Mouse (Mus musculus): Measurements from ENCODE around the gene Apopt1.

Apopt1 gene

GRCm38 (mm10) chr12:111769816-111770577 lies 56.9 kb downstream of the Apopt1 start:
- no peak for DNase-seq (ENCODE audit: low read depth)

GRCm38 (mm10) chr12:111770651-111771050 lies 57.6 kb downstream of the Apopt1 start:
- no peak for DNase-seq (ENCODE audit: low read depth)

GRCm38 (mm10) chr12:111774156-111774555 lies 61.1 kb downstream of the Apopt1 start:
- DNase-seq (ENCODE audit: low read depth): no peak

- DNase-seq (ENCODE audit: low read depth): no peak
These were observed 61.8 kb downstream of the Apopt1 start for GRCm38 (mm10) chr12:111774845-111775244.

- DNase-seq (ENCODE audit: low read depth): no peak
These were observed 64.9 kb downstream of the Apopt1 start for GRCm38 (mm10) chr12:111777919-111778318.

GRCm38 (mm10) chr12:111779544-111779943 lies 66.5 kb downstream of the Apopt1 start:
- no peak for DNase-seq (ENCODE audit: low read depth)

GRCm38 (mm10) chr12:111785174-111785573 lies 72.1 kb downstream of the Apopt1 start:
- no peak for DNase-seq (ENCODE audit: low read depth)

- no peak for DNase-seq (ENCODE audit: low read depth)
These were observed 74.0 kb downstream of the Apopt1 start for GRCm38 (mm10) chr12:111787015-111787414.

GRCm38 (mm10) chr12:111790090-111790489 lies 77.0 kb downstream of the Apopt1 start:
- no peak for DNase-seq (ENCODE audit: low read depth)

GRCm38 (mm10) chr12:111790631-111791030 lies 77.6 kb downstream of the Apopt1 start:
- no peak for DNase-seq (ENCODE audit: low read depth)

GRCm38 (mm10) chr12:111791474-111792104 lies 78.5 kb downstream of the Apopt1 start:
- DNase-seq (ENCODE audit: low read depth): no peak

- no peak for DNase-seq (ENCODE audit: low read depth)
These were observed 81.0 kb downstream of the Apopt1 start for GRCm38 (mm10) chr12:111794102-111794501.

GRCm38 (mm10) chr12:111794526-111795179 lies 81.6 kb downstream of the Apopt1 start:
- no peak for DNase-seq (ENCODE audit: low read depth)

GRCm38 (mm10) chr12:111795180-111795895 lies 82.3 kb downstream of the Apopt1 start:
- no peak for DNase-seq (ENCODE audit: low read depth)

- no peak for DNase-seq (ENCODE audit: low read depth)
These were observed 84.2 kb downstream of the Apopt1 start for GRCm38 (mm10) chr12:111797251-111797650.

- DNase-seq (ENCODE audit: low read depth): no peak
These were observed 85.4 kb downstream of the Apopt1 start for GRCm38 (mm10) chr12:111798493-111798892.

GRCm38 (mm10) chr12:111800459-111801183 lies 87.6 kb downstream of the Apopt1 start:
- no peak for DNase-seq (ENCODE audit: low read depth)

- no peak for DNase-seq (ENCODE audit: low read depth)
These were observed 90.5 kb downstream of the Apopt1 start for GRCm38 (mm10) chr12:111803538-111803937.
